Mouse (Mus musculus) heart, embryonic 14.5 days (tissue): ENCODE data around the gene Cmss1. TPM values are rescaled to one million over a fixed set of nuclear protein-coding genes. Genes with fewer than 3 reads are reported as not detected.

Source experiments
- ATAC-seq: fragments of 200-750 bp; cut with Nextera tagmentation; 2 replicates; pipeline ENCODE4 v1.8.0; 2017; ENCODE audit warnings: low read depth, moderate TSS enrichment; ENCODE audit not compliant: insufficient number of reproducible peaks, insufficient read depth, low FRiP score
- H3K27ac ChIP-seq, 2 experiments: fragments of 200-500 bp in 1 of 2; fragments of 300-500 bp in 1 of 2; sonication (generic) in 1 of 2; replicated peaks in 1 of 2; 2 replicates each; pipeline ENCODE4 v1.5.1; 2012 to 2014; ENCODE audit warnings: low read depth in 2 of 2, low read length in 2 of 2, control low read depth in 1 of 2, mild to moderate bottlenecking in 1 of 2, mixed read lengths in 1 of 2; ENCODE audit not compliant: control insufficient read depth in 1 of 2, insufficient read depth in 1 of 2
- H3K27me3 ChIP-seq: fragments of 300-500 bp; sonication (generic); 2 replicates; pipeline ENCODE4 v1.6.1; 2014; ENCODE audit warnings: mild to moderate bottlenecking, low read length, control low read depth; ENCODE audit not compliant: control insufficient read depth, insufficient read depth
- H3K36me3 ChIP-seq: fragments of 300-500 bp; sonication (generic); 2 replicates; pipeline ENCODE4 v1.6.1; 2014; ENCODE audit warnings: mild to moderate bottlenecking, control low read depth, low read length, mixed read lengths; ENCODE audit not compliant: control insufficient read depth, insufficient read depth
- H3K4me1 ChIP-seq, 2 experiments: fragments of 200-500 bp in 1 of 2; fragments of 300-500 bp in 1 of 2; sonication (generic) in 1 of 2; 2 replicates each; pipeline ENCODE4 v1.6.1; 2012 to 2014; ENCODE audit warnings: low read length in 2 of 2, control low read depth in 1 of 2, mixed read lengths in 1 of 2; ENCODE audit not compliant: control insufficient read depth in 2 of 2, insufficient read depth in 2 of 2
- H3K4me2 ChIP-seq: fragments of 300-500 bp; sonication (generic); 2 replicates; pipeline ENCODE4 v1.6.1; 2014; ENCODE audit warnings: mild to moderate bottlenecking, low read length
- H3K4me3 ChIP-seq, 2 experiments: fragments of 200-500 bp in 1 of 2; fragments of 300-500 bp in 1 of 2; sonication (generic) in 1 of 2; 2 replicates each; pipeline ENCODE4 v1.5.1; 2012 to 2014; ENCODE audit warnings: low read length in 2 of 2, mild to moderate bottlenecking in 2 of 2, control low read depth in 1 of 2, low read depth in 1 of 2, moderate library complexity in 1 of 2; ENCODE audit not compliant: control insufficient read depth in 1 of 2, insufficient read depth in 1 of 2
- H3K9ac ChIP-seq: fragments of 300-500 bp; sonication (generic); 2 replicates; pipeline ENCODE4 v1.6.1; 2014; ENCODE audit warnings: mild to moderate bottlenecking, low read length
- H3K9me3 ChIP-seq: fragments of 300-500 bp; sonication (generic); 2 replicates; pipeline ENCODE4 v1.6.1; 2016; ENCODE audit warnings: low read length, control low read depth; ENCODE audit not compliant: control insufficient read depth
- WGBS: fragments of 180-500 bp; shearing (Covaris S2); extraction: QIAGEN DNeasy Blood & Tissue Kit; methylation state at CpG from one replicate; pipeline ENCODE4 v1.1.7; 2014; 5-methylcytosine and 5-hydroxymethylcytosine counted together
- polyA plus RNA-seq: library from polyadenylated mRNA; unstranded; fragments of >200 nt; fragmentation: Nextera tagmentation; extraction: Ambion mirVana; gene quantifications from 2 replicates; pipeline ENCODE4 v1.2.1, GENCODE M21; 2014

The Cmss1 gene
- polyA plus RNA-seq, 1 experiment from 2014 or later = 35.1 TPM

DNA sequence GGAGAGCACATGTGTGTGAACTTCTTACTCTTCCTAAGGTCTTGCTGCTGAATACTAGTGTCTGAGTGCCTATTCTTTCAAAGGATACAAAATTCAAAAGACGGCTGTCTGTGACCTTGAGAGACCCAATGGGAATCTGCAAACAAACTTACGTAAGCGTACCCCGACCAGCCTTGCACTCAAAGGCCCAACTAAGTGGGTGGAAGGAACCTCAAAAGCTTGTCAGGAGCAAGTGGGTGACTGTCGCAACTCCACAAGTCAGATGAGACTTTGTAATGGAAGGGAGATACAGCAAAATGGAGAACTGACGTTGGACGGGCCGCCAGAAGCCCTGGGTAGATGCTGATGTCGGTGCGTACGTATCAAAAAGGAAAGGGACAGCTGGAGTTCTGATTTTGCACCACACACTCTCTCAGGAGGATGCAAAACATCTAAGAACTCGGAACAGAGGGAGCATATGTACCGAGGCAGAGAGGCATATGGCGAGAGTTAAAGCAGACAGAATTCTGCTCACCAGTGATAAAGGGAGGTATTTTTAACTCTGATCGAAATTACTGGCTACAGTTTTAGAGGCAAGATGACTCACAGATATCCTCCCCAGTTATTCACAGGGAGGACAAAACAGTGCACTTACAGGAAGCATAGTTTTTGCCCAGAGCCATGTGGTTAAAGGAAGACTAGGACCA lies 217.0 kb downstream of the Cmss1 start:
- no peak overlapping the region for H3K4me3 ChIP-seq
- no peak overlapping the region for H3K4me2 ChIP-seq
- ATAC-seq = no peak
- H3K4me1 ChIP-seq = peaks cover 12 to 17% of the 10 kb centered on the region in 2 experiments
- H3K9me3 ChIP-seq = no peaks in the 10 kb centered on the region
- H3K36me3 ChIP-seq = no peaks in the 10 kb centered on the region
- H3K9ac ChIP-seq = no peak overlapping the region
- WGBS = 59% methylated on average over 15 of the region's 15 CpGs
- H3K27me3 ChIP-seq = no peaks in the 10 kb centered on the region
- H3K27ac ChIP-seq = peak overlapping the region; percentile 20 to 41; a peak in 3 of 4 replicates

DNA sequence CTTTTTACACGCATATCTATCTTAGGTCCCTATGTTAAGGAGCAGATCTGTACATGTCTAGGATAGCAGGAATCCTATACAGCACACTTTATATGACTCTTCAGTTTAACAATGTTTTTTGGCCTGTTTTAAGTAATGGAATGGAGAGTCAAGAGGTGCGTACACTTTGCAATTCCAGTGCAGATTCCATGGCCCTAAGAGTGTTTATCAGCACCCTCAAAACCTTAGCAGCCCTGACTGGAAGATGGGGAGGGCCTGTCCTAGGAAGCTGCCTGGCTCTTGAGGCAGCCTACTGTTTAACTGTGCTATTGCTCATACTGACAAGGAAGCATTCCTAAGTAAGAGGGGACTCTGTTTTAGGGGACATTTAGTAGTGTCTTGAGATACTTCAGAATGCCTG lies 222.4 kb downstream of the Cmss1 start:
- Histone ChIP-seq H3K4me3 (no peak overlapping the region), H3K36me3 (no peaks in the 10 kb centered on the region), H3K27ac (no peak overlapping the region), H3K27me3 (no peaks in the 10 kb centered on the region), H3K9me3 (no peaks in the 10 kb centered on the region), H3K4me2 (no peak overlapping the region), H3K9ac (no peak overlapping the region), H3K4me1 (peaks cover 2 to 20% of the 10 kb centered on the region in 2 experiments; a peak in 3 of 4 replicates)
- ATAC-seq = no peak
- WGBS = 83% methylated on average over 2 of the region's 2 CpGs

DNA sequence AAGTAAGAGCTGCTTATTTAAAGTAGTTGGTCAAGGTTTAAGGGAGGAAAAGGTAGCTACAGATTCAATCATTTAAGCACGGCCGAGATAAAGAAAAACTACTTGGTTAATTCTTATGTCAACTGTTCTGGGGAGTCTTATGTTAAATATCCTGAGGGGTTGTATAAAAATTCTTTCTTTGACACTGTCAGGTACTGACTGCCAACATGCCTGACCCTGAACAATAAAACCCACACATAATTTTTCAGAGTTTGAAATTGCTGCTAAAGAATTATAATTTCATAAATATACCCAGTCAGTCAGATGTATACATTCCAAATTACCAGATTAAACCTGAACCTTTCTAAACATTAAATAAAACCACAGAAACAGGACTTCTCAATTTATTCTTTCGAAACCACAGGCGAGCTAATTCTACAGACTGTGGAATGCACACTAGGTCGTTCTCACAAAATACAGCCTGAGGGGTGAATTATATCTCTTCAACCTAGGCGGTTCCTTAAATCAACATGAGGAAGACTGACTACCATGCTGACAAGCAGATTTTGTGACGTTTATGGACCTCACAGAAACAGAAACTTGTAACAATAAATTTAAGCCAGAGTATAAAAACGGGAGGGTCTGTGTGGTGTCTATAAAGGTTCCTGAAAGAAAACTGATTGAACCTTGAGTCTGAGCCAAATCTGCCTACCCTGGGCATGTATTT lies 223.2 kb downstream of the Cmss1 start:
- Histone ChIP-seq H3K9me3 (no peaks in the 10 kb centered on the region), H3K9ac (no peak overlapping the region), H3K4me3 (no peak overlapping the region), H3K27me3 (no peaks in the 10 kb centered on the region), H3K4me1 (peaks cover 2 to 20% of the 10 kb centered on the region in 2 experiments; a peak in 3 of 4 replicates), H3K36me3 (no peaks in the 10 kb centered on the region), H3K4me2 (no peak overlapping the region), H3K27ac (no peak overlapping the region)
- 70% methylated on average over 8 of the region's 8 CpGs for WGBS
- no peak for ATAC-seq

DNA sequence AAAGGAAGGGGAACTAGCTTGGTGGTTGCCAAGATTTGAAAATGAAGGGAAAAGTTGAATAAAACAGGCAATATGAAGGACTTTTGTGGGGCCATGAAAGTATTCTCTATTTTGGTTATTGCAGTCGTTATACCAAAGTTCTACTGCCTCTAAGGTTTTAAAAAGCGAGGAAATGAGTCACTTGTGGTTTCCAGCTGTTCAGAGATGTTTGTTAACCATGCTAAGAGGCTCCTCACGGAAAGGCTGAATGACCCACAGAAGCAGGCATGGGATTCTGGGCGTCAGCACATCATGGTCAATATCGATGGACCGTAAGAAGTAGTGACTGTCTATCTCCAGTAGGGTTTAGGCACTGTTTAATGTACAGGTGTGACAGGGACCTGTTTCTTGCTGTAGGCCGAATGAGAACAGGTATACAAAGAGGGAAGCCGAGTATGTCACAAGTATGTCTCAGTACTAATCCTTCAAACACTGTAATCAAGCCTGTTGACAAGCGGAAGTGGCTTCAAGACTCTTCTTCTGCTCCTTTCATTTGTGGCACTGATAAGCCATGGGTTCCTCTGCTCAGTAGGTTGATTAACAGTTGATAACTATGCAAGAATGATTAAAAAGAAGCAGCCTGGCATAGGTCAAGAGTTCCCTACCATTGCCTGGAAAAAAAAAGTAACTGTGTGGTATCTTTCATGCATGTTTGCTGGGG lies 227.9 kb downstream of the Cmss1 start:
- Histone ChIP-seq H3K9ac (no peak overlapping the region), H3K27me3 (no peaks in the 10 kb centered on the region), H3K4me3 (no peak overlapping the region), H3K27ac (no peak overlapping the region), H3K9me3 (no peaks in the 10 kb centered on the region), H3K4me1 (peaks cover 0 to 3% of the 10 kb centered on the region in 2 experiments; a peak in 1 of 4 replicates), H3K4me2 (no peak overlapping the region), H3K36me3 (no peaks in the 10 kb centered on the region)
- WGBS = 79% methylated on average over 9 of the region's 9 CpGs
- no peak for ATAC-seq

DNA sequence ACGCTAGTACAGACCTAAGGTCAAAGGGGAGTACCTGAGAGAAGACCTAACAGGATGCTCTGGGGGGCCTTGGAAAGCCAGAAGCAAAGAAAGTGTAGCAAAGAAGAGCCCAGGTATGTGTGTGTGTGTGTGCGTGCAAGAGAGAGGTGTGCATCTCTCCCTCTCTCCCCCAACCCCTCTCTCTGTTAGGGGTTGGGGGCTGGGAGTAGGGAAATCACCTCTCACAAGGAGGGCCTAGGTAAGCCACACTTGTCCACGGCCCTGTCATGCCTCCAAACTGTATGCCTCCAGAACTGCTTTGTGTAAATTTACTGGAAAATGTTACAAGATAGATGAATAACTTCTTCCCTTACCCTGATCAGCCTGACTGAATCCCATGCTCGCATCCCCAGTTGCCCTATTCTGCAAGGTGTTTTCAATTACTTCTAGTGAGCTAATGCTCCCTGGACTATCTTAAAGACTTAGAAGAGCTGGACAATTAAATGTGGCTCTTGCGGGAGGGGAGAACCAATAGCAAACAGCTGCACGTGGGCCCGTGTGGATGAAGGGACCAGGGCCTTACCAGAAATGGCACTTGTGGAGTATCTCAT lies 231.3 kb downstream of the Cmss1 start:
- no peaks in the 10 kb centered on the region for H3K4me1 ChIP-seq
- no peak overlapping the region for H3K4me2 ChIP-seq
- no peaks in the 10 kb centered on the region for H3K27me3 ChIP-seq
- no peak overlapping the region for H3K27ac ChIP-seq
- ATAC-seq = no peak
- no peaks in the 10 kb centered on the region for H3K9me3 ChIP-seq
- no peak overlapping the region for H3K9ac ChIP-seq
- no peaks in the 10 kb centered on the region for H3K36me3 ChIP-seq
- 89% methylated on average over 7 of the region's 7 CpGs for WGBS
- no peak overlapping the region for H3K4me3 ChIP-seq

DNA sequence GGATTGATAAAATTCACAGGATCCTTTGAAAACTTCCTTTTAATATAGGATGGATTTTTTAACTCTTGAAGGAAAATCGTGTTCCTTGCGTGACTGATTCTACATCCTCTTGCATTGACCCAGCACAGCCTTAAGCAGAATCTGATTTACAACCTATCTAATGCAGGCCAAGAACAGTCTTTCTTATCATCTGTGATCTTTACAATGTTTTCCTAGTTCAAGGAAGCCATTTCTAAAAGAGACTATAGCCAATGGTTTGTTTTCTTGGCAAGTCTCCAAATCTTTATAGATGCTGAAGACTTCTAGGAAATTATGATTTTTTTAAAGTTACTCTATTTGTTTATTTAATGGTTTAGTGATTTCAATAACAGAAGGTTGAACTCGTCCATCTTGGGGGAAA lies 234.5 kb downstream of the Cmss1 start:
- no peak overlapping the region for H3K4me3 ChIP-seq
- no peak overlapping the region for H3K4me2 ChIP-seq
- no peaks in the 10 kb centered on the region for H3K36me3 ChIP-seq
- ATAC-seq = no peak
- no peaks in the 10 kb centered on the region for H3K27me3 ChIP-seq
- H3K27ac ChIP-seq = no peak overlapping the region
- H3K4me1 ChIP-seq = peaks cover 0 to 7% of the 10 kb centered on the region in 2 experiments; a peak in 2 of 4 replicates
- WGBS = 84% methylated on average over 3 of the region's 3 CpGs
- no peaks in the 10 kb centered on the region for H3K9me3 ChIP-seq
- no peak overlapping the region for H3K9ac ChIP-seq

DNA sequence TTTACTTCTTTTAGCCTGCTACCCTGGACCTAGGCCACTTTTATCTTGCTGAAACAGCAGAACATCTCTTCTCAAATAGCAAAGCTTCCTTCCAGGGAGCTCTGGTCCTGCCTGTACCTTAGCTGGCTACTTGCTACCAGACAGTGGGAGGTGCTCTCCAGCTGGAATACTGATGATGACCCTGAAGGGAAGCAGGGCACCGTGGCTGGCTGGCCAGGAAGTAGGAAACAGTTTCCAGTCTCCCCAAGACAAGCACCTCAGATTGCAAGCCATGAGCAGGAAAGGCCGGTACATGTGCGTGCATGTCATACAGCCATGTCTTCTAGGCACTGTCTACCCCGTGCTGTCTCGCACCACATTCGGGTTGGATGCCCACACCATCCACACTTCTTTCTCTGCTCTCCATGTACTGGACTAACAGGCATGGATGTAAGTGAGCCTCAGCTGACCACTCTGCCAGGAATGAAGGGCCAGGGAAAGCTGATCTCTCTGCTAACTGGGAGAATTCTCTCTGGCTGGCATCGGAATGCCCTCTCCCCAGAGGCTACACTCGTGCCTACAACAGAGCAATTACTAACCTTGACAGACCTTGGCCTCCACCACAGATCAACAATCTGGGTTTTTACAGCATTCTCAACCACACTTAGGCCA lies 236.7 kb downstream of the Cmss1 start:
- Histone ChIP-seq H3K27ac (no peak overlapping the region), H3K27me3 (no peaks in the 10 kb centered on the region), H3K36me3 (no peaks in the 10 kb centered on the region), H3K9ac (no peak overlapping the region), H3K4me3 (no peak overlapping the region), H3K4me2 (no peak overlapping the region), H3K4me1 (peaks cover 0 to 7% of the 10 kb centered on the region in 2 experiments; a peak in 2 of 4 replicates), H3K9me3 (no peaks in the 10 kb centered on the region)
- ATAC-seq = peak; percentile 43; the same call in 1 of the 2 replicates
- 64% methylated on average over 8 of the region's 8 CpGs for WGBS
